Mouse (Mus musculus): Measurements from ENCODE around the gene Zdhhc20.

- TF ChIP-seq POLR2A (IDR thresholded peaks at IDR 0.05; ENCODE audit: insufficient read depth, low read length) = no peak
- TF ChIP-seq EP300 (IDR thresholded peaks at IDR 0.05; ENCODE audit: insufficient read depth, low read depth, low read length) = no peak
- no peak for TF ChIP-seq CTCF (IDR thresholded peaks at IDR 0.05; ENCODE audit: low read depth, low read length)
Observed at GRCm38 (mm10) chr14:57892961-57893360, 2.9 kb upstream of the Zdhhc20 start.

Measured in ES-Bruce4 (cell line).